Mouse (Mus musculus) MEL (cell line): ENCODE measurements at regions not wholly inside any gene's neighbourhood (a gene's known extent, or its start where the extent isn't known, plus 50 kb on each side); places are given as distances from the start of the nearest gene placed in this dataset.

Source experiments
- DNase-seq: peaks from one replicate; pipeline ENCODE4 v3.0.0; 2011; ENCODE audit warnings: low read depth, low spot score
- H3K27ac ChIP-seq: 2 replicates; pipeline ENCODE4 v1.5.1; 2012; ENCODE audit warnings: low read depth, mild to moderate bottlenecking, control low read depth, low read length, moderate library complexity; ENCODE audit not compliant: control insufficient read depth
- H3K27me3 ChIP-seq, 2 experiments: fragments of 150-350 bp in 1 of 2; sonication (generic) in 1 of 2; 2 replicates each; pipeline ENCODE4 v1.6.1; 2012; ENCODE audit warnings: low read length in 2 of 2, mild to moderate bottlenecking in 2 of 2, improper control_type of control experiment in 1 of 2, moderate library complexity in 1 of 2; ENCODE audit not compliant: insufficient read depth in 2 of 2, control insufficient read depth in 1 of 2
- H3K36me3 ChIP-seq, 2 experiments: 2 replicates each; pipeline ENCODE4 v1.6.1; 2012 to 2014; ENCODE audit warnings: low read length in 2 of 2, improper control_type of control experiment in 1 of 2, inconsistent platforms in 1 of 2, mild to moderate bottlenecking in 1 of 2; ENCODE audit not compliant: insufficient read depth in 2 of 2, control insufficient read depth in 1 of 2
- H3K4me1 ChIP-seq, 2 experiments: fragments of 150-350 bp in 1 of 2; sonication (generic) in 1 of 2; 2 replicates each; pipeline ENCODE4 v1.6.1; 2012; ENCODE audit warnings: low read length in 2 of 2, improper control_type of control experiment in 1 of 2, mild to moderate bottlenecking in 1 of 2; ENCODE audit not compliant: insufficient read depth in 2 of 2, control insufficient read depth in 1 of 2
- H3K4me3 ChIP-seq, 2 experiments: fragments of 150-350 bp in 1 of 2; sonication (generic) in 1 of 2; 2 replicates each; pipeline ENCODE4 v1.5.1; 2012; ENCODE audit warnings: low read depth in 2 of 2, low read length in 2 of 2, mild to moderate bottlenecking in 2 of 2, moderate library complexity in 2 of 2, control low read depth in 1 of 2, improper control_type of control experiment in 1 of 2; ENCODE audit not compliant: control insufficient read depth in 1 of 2, insufficient read depth in 1 of 2
- H3K79me2 ChIP-seq: 2 replicates; pipeline ENCODE4 v1.6.1; 2012; ENCODE audit warnings: mild to moderate bottlenecking, low read length, moderate library complexity; ENCODE audit not compliant: control insufficient read depth, poor library complexity, insufficient read depth
- H3K9ac ChIP-seq: 2 replicates; pipeline ENCODE4 v1.6.1; 2012; ENCODE audit warnings: low read depth, mild to moderate bottlenecking, control low read depth, low read length, moderate library complexity; ENCODE audit not compliant: control insufficient read depth, poor library complexity, severe bottlenecking
- H3K9me3 ChIP-seq: fragments of 150-350 bp; sonication (generic); replicated peaks from 2 replicates; pipeline ENCODE4 v1.6.1; 2012; ENCODE audit warnings: mild to moderate bottlenecking, low read length, improper control_type of control experiment, moderate library complexity; ENCODE audit not compliant: insufficient read depth
- BHLHE40 ChIP-seq: IDR thresholded peaks from 2 replicates; pipeline ENCODE4 v1.6.1; 2012; ENCODE audit warnings: low read depth, mild to moderate bottlenecking, inconsistent platforms, low read length, improper control_type of control experiment, borderline replicate concordance
- CHD1 ChIP-seq: IDR thresholded peaks from 2 replicates; pipeline ENCODE4 v1.6.1; 2012; ENCODE audit warnings: low read depth, mild to moderate bottlenecking, inconsistent platforms, low read length, improper control_type of control experiment
- CTCF ChIP-seq, 3 experiments: IDR thresholded peaks in 2 of 3; conservative IDR thresholded peaks in 1 of 3; 2 replicates each; pipeline ENCODE4 v1.5.1; 2011 to 2012; ENCODE audit warnings: low read length in 3 of 3, low read depth in 2 of 3, mild to moderate bottlenecking in 2 of 3, improper control_type of control experiment in 1 of 3, inconsistent platforms in 1 of 3, mixed read lengths in 1 of 3, moderate library complexity in 1 of 3; ENCODE audit not compliant: control insufficient read depth in 1 of 3, insufficient read depth in 1 of 3, poor library complexity in 1 of 3, severe bottlenecking in 1 of 3
- ELF1 ChIP-seq: IDR thresholded peaks from 2 replicates; pipeline ENCODE4 v1.6.1; 2014; ENCODE audit warnings: low read depth, mild to moderate bottlenecking, inconsistent platforms, low read length, improper control_type of control experiment, moderate library complexity
- EP300 ChIP-seq, 2 experiments: IDR thresholded peaks; 2 replicates each; pipeline ENCODE4 v1.6.1; 2011; ENCODE audit warnings: improper control_type of control experiment in 2 of 2, low read length in 2 of 2, low read depth in 1 of 2, mild to moderate bottlenecking in 1 of 2
- GATA1 ChIP-seq: IDR thresholded peaks from 2 replicates; pipeline ENCODE4 v1.6.1; 2011; ENCODE audit warnings: low read depth, low read length, improper control_type of control experiment
- HCFC1 ChIP-seq: IDR thresholded peaks from 2 replicates; pipeline ENCODE4 v1.6.1; 2012; ENCODE audit warnings: low read depth, mild to moderate bottlenecking, inconsistent platforms, low read length, improper control_type of control experiment, moderate library complexity
- JUND ChIP-seq: IDR thresholded peaks from 2 replicates; pipeline ENCODE4 v1.6.1; 2011; ENCODE audit warnings: low read depth, mild to moderate bottlenecking, improper control_type of control experiment, low read length
- MAFK ChIP-seq: IDR thresholded peaks from 2 replicates; pipeline ENCODE4 v1.6.1; 2011; ENCODE audit warnings: low read depth, mild to moderate bottlenecking, low read length, improper control_type of control experiment, borderline replicate concordance
- MYC ChIP-seq: IDR thresholded peaks from 2 replicates; pipeline ENCODE4 v1.6.1; 2011; ENCODE audit warnings: low read depth, mild to moderate bottlenecking, low read length, improper control_type of control experiment, moderate library complexity
- NRF1 ChIP-seq: IDR thresholded peaks from 2 replicates; pipeline ENCODE4 v1.6.1; 2014; ENCODE audit warnings: low read depth, mild to moderate bottlenecking, inconsistent platforms, low read length, improper control_type of control experiment, moderate library complexity; ENCODE audit not compliant: poor library complexity, insufficient read depth, severe bottlenecking
- POLR2AphosphoS2 ChIP-seq: IDR thresholded peaks from 2 replicates; pipeline ENCODE4 v1.6.1; 2011; ENCODE audit warnings: low read length, improper control_type of control experiment
- POLR2AphosphoS5 ChIP-seq: IDR thresholded peaks from 2 replicates; pipeline ENCODE4 v1.6.1; 2012; ENCODE audit warnings: low read depth, borderline replicate concordance, mild to moderate bottlenecking, inconsistent platforms, low read length, moderate library complexity, mixed read lengths
- SIN3A ChIP-seq: IDR thresholded peaks from 2 replicates; pipeline ENCODE4 v1.6.1; 2012; ENCODE audit warnings: low read length, improper control_type of control experiment, inconsistent platforms
- SMC3 ChIP-seq: IDR thresholded peaks from 2 replicates; pipeline ENCODE4 v1.6.1; 2011; ENCODE audit warnings: low read depth, low read length, improper control_type of control experiment
- TAL1 ChIP-seq: IDR thresholded peaks from 2 replicates; pipeline ENCODE4 v1.6.1; 2012; ENCODE audit warnings: mild to moderate bottlenecking, inconsistent platforms, low read length, moderate library complexity, mixed read lengths
- TCF12 ChIP-seq: IDR thresholded peaks from 2 replicates; pipeline ENCODE4 v1.6.1; 2014; ENCODE audit warnings: low read depth, mild to moderate bottlenecking, inconsistent platforms, low read length, improper control_type of control experiment, moderate library complexity
- ZKSCAN1 ChIP-seq: IDR thresholded peaks from 2 replicates; pipeline ENCODE4 v1.6.1; 2012; ENCODE audit warnings: low read depth, mild to moderate bottlenecking, inconsistent platforms, low read length, improper control_type of control experiment, moderate library complexity
- ZMIZ1 ChIP-seq: IDR thresholded peaks from 2 replicates; pipeline ENCODE4 v1.6.1; 2012; ENCODE audit warnings: low read depth, mild to moderate bottlenecking, inconsistent platforms, low read length, improper control_type of control experiment, moderate library complexity
- ZNF384 ChIP-seq: IDR thresholded peaks from 2 replicates; pipeline ENCODE4 v1.6.1; 2012; ENCODE audit warnings: low read depth, mild to moderate bottlenecking, inconsistent platforms, low read length, improper control_type of control experiment

- H3K79me2 ChIP-seq: no peaks in the 10 kb centered on the region
- no peak for TF ChIP-seq HCFC1
- TF ChIP-seq TCF12: no peak
- no peak for TF ChIP-seq SMC3
- TF ChIP-seq ELF1: no peak
- no peak for TF ChIP-seq CTCF (IDR thresholded peaks at IDR 0.05 in 2 of 3, conservative IDR thresholded peaks at IDR 0.05 in 1 of 3; ENCODE audit: control insufficient read depth in 1 of 3, insufficient read depth in 1 of 3, low read depth in 2 of 3, low read length in 3 of 3, poor library complexity in 1 of 3, severe bottlenecking in 1 of 3)
- no peak for TF ChIP-seq SIN3A
- no peak for TF ChIP-seq EP300 (IDR thresholded peaks at IDR 0.05; ENCODE audit: low read depth in 1 of 2, low read length in 2 of 2)
- no peak for TF ChIP-seq ZNF384
- no peak for TF ChIP-seq GATA1
- no peak for TF ChIP-seq CHD1
- TF ChIP-seq JUND: no peak
- TF ChIP-seq TAL1: no peak
- no peak for TF ChIP-seq POLR2AphosphoS2
- no peak for TF ChIP-seq BHLHE40
- no peak for TF ChIP-seq ZKSCAN1
- no peak for TF ChIP-seq MYC
- no peak for TF ChIP-seq POLR2AphosphoS5
- no peak for TF ChIP-seq NRF1
- H3K36me3 ChIP-seq: no peaks in the 10 kb centered on the region
- H3K4me1 ChIP-seq: no peaks in the 10 kb centered on the region
- DNase-seq: no peak
- H3K9me3 ChIP-seq: no peaks in the 10 kb centered on the region
- H3K4me3 ChIP-seq: no peak overlapping the region
- H3K9ac ChIP-seq: no peak overlapping the region
- no peaks in the 10 kb centered on the region for H3K27me3 ChIP-seq
- H3K27ac ChIP-seq: no peak overlapping the region
These were observed 58.7 kb downstream of the Gm11983 start for GRCm38 (mm10) chr11:6778596-6779360.

- H3K27me3 ChIP-seq: no peaks in the 10 kb centered on the region
- no peak for TF ChIP-seq ZMIZ1
- no peak for TF ChIP-seq JUND
- TF ChIP-seq CTCF (IDR thresholded peaks at IDR 0.05 in 2 of 3, conservative IDR thresholded peaks at IDR 0.05 in 1 of 3; ENCODE audit: control insufficient read depth in 1 of 3, insufficient read depth in 1 of 3, low read depth in 2 of 3, low read length in 3 of 3, poor library complexity in 1 of 3, severe bottlenecking in 1 of 3): no peak
- TF ChIP-seq MAFK: no peak
- TF ChIP-seq MYC: no peak
- TF ChIP-seq HCFC1: no peak
These were observed 59.9 kb downstream of the Gm11983 start for GRCm38 (mm10) chr11:6777566-6777965.

More at GRCm38 (mm10) chr11:6777566-6777965, 59.9 kb downstream of the Gm11983 start:
- Histone ChIP-seq H3K79me2 (no peaks in the 10 kb centered on the region), H3K9ac (no peak overlapping the region), H3K9me3 (no peaks in the 10 kb centered on the region), H3K27ac (no peak overlapping the region), H3K4me3 (no peak overlapping the region), H3K36me3 (no peaks in the 10 kb centered on the region), H3K4me1 (no peaks in the 10 kb centered on the region)
- DNase-seq: no peak
